Mouse (Mus musculus): ENCODE measurements around the gene Cryba4.

GRCm38 (mm10) chr5:112237439-112237838 lies 14.9 kb downstream of the Cryba4 start:
- no peak for TF ChIP-seq CTCF (conservative IDR thresholded peaks at IDR 0.05; ENCODE audit: insufficient read depth, insufficient read length, low read depth, low read length)
- TF ChIP-seq POLR2A (IDR thresholded peaks at IDR 0.05; ENCODE audit: low read depth, low read length), result no peak
